Mouse (Mus musculus) gastrocnemius, postnatal 36 days (tissue): Measurements from ENCODE around the gene Cep152. TPM values are rescaled to one million over a fixed set of nuclear protein-coding genes. Genes with fewer than 3 reads are reported as not detected.

ENCODE experiments used
- DNase-seq, 2 experiments: peaks; one replicate each; pipeline ENCODE4 v3.0.0; 2022
- intact Hi-C: fragments of 180-260 bp; cut with DNase I; formaldehyde crosslinking; loops from one replicate; pipeline ENCODE4 v1.15.1; 2025
- long read RNA-seq, 2 experiments: library from polyadenylated mRNA; stranded (forward); transcript quantifications; one replicate each; pipeline ENCODE4 v2.0.0; 2021
- total RNA-seq, 2 experiments: library from RNA; stranded (reverse); gene quantifications; 2 replicates each; pipeline ENCODE4 v1.2.3; 2021

Gene Cep152
- 1 to 10 TPM in 1 of 2 experiments, under 1 TPM in 1; 0.99 to 1.2 TPM for total RNA-seq
- long read RNA-seq, experiment 1 = 0 reads
- long read RNA-seq, experiment 2, partial matches to known transcripts = 1 of 1 reads
- long read RNA-seq, experiment 2, other reads (novel, unspliced or antisense) = 0 of 1 reads

DNA sequence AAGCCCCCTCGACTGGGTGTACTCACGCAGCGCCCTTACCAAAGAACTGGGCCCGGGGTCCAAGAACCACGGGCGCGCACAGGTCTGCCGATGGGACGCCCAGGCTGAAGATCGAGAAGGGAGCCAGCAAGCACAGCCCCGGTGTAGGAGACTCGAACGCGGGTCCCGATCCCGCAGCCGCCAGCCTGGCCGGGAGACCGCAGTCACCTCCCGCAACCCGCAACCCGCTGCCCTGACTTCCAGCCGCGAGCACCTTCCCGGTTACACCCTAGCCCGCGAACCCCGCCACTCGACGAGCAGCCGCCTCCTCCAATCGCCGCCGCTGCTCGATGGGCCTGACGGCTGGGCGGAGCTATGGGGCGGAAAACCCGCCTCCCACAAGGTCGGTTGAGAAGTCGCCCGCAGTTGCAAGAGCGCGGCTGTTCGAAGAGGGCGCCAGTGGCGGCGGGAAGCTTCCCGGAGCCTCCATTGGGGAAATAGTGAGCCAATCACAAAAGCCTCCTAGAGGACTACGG is at the start of gene Cep152:
Gene Cep152, minus strand, starts transcription at position 277 of the 515 bp plus-strand sequence.
- peak; percentile 96 for DNase-seq
- intact Hi-C loops = no loop called here

DNA sequence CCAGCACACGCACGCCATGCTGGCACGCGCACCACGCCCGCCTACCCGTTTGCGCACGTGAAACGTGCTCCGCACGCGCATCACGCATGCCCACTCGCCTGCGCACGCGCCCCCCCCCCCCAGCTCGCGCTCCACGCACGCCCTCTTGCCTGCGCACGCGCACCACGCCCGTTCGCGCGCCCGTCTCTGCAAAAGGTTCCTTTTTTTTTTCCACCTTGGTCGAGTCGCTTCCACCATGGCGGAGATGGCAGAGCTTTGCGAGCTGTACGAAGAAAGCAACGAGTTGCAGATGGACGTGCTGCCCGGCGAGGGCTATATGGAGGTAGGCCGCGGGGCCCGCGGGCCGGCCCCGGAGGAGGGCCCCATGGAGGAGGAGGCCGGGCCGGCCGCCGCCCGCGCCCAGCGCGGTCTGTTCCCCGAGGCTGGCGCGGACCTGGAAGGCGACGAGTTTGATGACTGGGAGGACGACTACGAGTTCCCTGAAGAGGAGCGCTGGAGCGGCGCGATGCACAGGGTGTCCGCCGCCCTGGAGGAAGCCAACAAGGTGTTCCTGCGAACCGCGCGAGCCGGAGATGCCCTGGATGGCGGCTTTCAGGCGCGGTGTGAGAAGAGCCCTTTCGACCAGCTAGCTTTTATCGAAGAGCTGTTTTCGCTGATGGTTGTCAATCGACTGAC is 48.2 kb upstream of the Cep152 start, which contains the start of gene Eid1:
Gene Eid1, plus strand, starts transcription at position 139 of the 675 bp plus-strand sequence.
- DNase-seq = peak; percentile 64
- intact Hi-C loops = no loop called here

GRCm38 (mm10) chr2:125672568-125672956 is 47.6 kb upstream of the Cep152 start:
- DNase-seq = no peak
- intact Hi-C loops = no loop called here

- no peak for DNase-seq
- intact Hi-C loops = no loop called here
These were observed 45.9 kb upstream of the Cep152 start for GRCm38 (mm10) chr2:125670846-125671245.

DNA sequence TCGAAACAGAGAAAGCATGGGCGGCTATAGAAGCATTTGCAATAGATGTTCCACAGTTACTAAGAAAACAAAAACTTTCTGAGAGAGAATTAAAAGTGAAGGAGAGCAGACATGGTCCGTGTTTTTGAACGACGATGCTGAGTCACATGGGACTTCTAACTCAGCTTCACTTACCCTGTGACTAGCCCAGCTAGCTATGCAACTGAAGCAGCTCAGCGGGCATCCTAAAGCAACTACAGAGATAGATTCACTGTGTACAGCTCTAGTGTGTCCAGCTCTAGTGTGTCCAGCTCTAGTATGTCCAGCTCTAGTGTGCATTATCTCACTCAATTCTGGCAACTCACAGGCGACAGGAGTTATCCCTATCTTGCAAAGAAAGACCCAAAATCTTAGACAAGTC is 42.8 kb upstream of the Cep152 start:
- no peak for DNase-seq
- intact Hi-C loops = no loop called here

- no peak for DNase-seq
- intact Hi-C loops = no loop called here
These were observed 42.3 kb upstream of the Cep152 start for GRCm38 (mm10) chr2:125667184-125667583.

DNA sequence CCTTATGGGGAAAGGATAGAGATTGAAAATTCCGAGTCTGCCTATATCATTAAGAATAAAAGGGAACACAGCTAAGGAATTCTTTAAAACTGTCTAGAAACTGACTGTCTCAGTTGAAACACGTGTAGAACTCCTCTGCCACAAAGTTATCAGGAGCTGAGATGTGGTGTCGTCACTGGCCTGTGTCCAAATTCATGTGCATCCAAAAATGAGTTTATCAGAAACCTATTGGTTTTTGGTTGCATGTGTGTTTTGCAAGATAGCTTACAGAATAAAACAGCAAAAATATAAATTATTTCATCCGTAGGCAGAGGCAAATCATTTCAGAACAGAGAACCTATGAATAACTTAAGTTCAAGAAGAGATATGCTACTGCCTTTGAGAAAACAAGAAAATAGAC is 41.8 kb upstream of the Cep152 start:
- DNase-seq = no peak
- intact Hi-C loops = no loop called here

DNA sequence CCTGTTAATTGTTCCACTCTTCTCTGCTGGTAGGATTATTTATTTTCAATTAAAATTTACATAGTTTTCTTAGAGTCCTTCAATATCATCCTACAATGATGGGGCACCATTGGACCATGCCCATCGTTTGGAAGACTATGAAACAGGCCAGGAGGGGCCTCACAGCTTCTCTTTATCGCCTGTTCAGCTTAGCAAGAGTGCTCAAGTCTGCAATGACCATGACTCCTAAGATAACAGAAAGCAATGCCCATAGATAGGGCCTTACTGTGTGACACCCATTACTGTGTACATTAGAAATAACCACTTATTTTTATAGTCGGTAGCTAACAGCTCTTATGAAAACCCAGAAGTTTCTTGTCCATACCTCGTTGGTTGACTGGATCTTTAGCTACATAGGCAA is 41.0 kb upstream of the Cep152 start:
- DNase-seq = no peak
- intact Hi-C loops = no loop called here

DNA sequence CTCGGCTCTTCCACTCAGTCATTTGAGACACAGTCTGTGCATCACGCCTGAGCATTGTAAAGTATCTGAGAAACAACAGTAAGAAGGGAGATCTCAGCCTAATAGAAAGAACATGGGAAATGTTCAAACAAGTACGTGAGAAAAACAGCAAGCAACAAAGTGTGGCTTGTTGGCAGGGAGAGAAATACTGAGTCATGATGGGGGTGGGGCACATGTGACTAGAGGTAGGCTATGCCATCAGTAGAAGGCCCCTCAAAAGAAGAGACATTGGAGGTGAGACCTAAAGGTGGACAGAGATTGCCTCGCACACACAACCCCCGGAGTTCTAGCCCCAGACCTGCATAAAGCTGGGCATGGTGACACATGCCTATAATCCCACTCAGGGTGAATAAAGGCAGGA is 40.3 kb upstream of the Cep152 start:
- intact Hi-C loops = no loop called here
- DNase-seq = no peak

DNA sequence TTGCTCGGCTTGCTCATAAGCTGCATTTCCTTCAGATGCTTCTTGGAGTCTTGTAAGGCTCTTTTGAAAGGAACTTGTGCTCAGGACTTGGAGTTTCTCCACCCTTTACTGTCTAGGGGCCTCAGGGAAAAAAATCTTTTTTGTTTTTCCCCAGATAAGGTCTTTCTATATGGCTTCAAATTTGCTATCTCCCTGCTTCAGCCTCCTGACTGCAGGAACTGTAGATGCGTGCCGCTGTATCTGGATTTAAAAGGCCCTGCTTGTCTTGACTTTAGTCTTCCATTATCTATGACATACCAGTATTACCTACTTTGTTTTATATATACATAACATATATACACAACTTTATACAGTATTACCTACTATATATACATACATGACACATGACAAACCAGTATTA is 37.6 kb upstream of the Cep152 start:
- no peak for DNase-seq

GRCm38 (mm10) chr2:125661156-125661555 is 36.2 kb upstream of the Cep152 start:
- intact Hi-C loops = loop anchor here (2.0 kb wide), 1 partner anchor 70 kb away; no protein-coding TSS in a partner anchor

More for the DNA sequence above, 37.6 kb upstream of the Cep152 start:
- intact Hi-C loops = no loop called here

GRCm38 (mm10) chr2:125660537-125661130 is 35.7 kb upstream of the Cep152 start:
- DNase-seq = no peak
- intact Hi-C loops = loop anchor here (2.0 kb wide), 1 partner anchor 70 kb away; no protein-coding TSS in a partner anchor

More at GRCm38 (mm10) chr2:125661156-125661555, 36.2 kb upstream of the Cep152 start:
- DNase-seq = no peak

DNA sequence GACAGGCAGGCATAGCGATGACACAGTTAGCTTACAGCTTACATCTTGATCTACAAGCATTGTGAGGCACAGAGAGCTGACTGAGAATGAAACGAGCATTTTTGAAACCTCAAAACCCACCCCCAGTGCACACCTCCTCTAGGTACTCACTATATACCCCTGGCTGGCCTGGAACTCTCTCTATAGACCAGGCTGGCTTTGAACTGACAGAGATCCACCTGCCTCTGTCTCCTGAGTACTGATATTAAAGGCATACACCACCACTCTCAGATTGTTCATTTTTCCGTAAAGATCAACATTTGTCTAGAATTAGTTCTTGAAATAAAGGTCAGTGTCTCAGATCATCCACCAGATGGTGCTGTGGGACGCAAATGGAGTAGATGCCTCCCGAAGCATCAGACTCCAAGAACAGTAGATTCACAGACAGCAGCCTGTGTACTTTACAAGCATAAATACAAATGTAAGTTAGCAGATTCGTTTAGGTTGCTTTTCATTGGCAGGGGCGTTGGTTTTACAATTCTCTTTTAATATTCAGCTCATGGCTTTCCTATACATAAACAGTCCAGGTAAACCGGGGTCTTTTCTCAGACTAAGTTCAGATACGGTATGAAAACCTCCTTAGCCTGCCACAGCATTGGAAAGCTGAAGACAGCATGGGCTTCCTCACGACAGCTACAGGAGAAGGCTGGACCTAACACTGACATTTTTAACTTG is 35.1 kb upstream of the Cep152 start:
- intact Hi-C loops = loop anchor here (2.0 kb wide), 1 partner anchor 71 kb away; no protein-coding TSS in a partner anchor
- DNase-seq = peak in 1 of 2 experiments; percentile 57

GRCm38 (mm10) chr2:125655391-125655790 is 30.5 kb upstream of the Cep152 start:
- no peak for DNase-seq
- intact Hi-C loops = no loop called here

DNA sequence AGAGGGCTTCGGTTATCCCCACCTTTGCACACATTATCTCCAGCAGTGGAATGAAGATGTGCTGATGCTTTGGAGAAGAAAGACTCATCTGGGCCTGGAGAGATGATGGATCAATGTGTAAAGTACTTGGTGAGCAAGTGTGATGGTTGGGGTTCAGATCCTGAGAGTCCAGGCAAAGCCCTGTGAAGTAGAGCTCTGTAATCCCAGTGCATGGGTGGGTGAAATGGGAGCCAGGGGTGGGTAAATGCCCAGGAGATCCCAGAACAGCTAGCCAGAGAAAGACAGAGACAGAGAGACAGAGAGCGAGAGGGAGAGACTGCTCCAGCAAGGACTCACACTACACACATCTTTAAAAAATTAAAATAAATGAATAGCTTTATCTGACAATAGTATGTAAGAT is 28.4 kb upstream of the Cep152 start:
- DNase-seq = no peak
- intact Hi-C loops = no loop called here

- no peak for DNase-seq
- intact Hi-C loops = no loop called here
These were observed 26.6 kb upstream of the Cep152 start for GRCm38 (mm10) chr2:125651563-125651962.

GRCm38 (mm10) chr2:125650742-125651352 is 25.9 kb upstream of the Cep152 start:
- no peak for DNase-seq
- intact Hi-C loops = no loop called here

- DNase-seq = no peak
- intact Hi-C loops = no loop called here
These were observed 25.1 kb upstream of the Cep152 start for GRCm38 (mm10) chr2:125650038-125650437.

GRCm38 (mm10) chr2:125644912-125645311 is 20.0 kb upstream of the Cep152 start:
- intact Hi-C loops = no loop called here
- no peak for DNase-seq

DNA sequence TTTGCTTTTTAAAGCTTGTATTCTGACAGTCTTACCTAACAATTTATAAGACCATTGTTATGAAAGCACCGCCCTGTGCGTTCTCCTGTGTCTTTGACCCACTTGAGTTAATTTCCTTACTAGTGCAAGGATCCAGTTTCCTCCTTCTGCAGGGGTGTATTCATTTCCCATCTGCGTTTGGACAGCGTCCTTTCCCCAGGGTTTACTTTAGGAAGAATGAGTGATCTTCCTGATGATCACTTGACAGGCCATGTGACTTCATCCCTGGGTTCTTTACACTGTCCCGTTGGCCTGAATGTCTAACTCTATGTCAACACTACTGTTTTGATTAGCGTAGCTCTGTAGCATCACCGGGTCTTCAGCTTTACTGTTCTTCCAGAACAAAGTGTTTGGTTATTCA is 12.4 kb upstream of the Cep152 start:
- no peak for DNase-seq
- intact Hi-C loops = no loop called here
